Mouse (Mus musculus) natural killer cell, adult 2 months (primary cell): ENCODE measurements around the gene Cask.
A peak's percentile ranks its signal among the peaks of the same experiment; 100 is the strongest.
"Not testable (repeated sequence)": the region's sequence is repeated elsewhere in the genome, so short reads cannot be mapped to it uniquely, and the experiment has no call there.

Source experiments
- DNase-seq, 2 experiments: peaks; one replicate each; pipeline ENCODE4 v3.0.0; 2022; ENCODE audit warnings: low spot score in 2 of 2

Gene Cask

GRCm38 (mm10) chrX:13851285-13851684 is at the start of gene Cask:
Gene Cask, minus strand, starts transcription at chrX:13851367.
- no peak for DNase-seq

GRCm38 (mm10) chrX:13889976-13890375 is 38.8 kb upstream of the Cask start:
- no peak for DNase-seq

- DNase-seq, result no peak
These were observed 33.2 kb upstream of the Cask start for GRCm38 (mm10) chrX:13884348-13884747.

GRCm38 (mm10) chrX:13881969-13882368 is 30.8 kb upstream of the Cask start:
- DNase-seq, result no peak

GRCm38 (mm10) chrX:13860145-13860544 is 9.0 kb upstream of the Cask start:
- no peak for DNase-seq

GRCm38 (mm10) chrX:13859051-13859450 is 7.9 kb upstream of the Cask start:
- DNase-seq, result no peak

GRCm38 (mm10) chrX:13848473-13848872 is 2.7 kb downstream of the Cask start:
- no peak for DNase-seq

GRCm38 (mm10) chrX:13847502-13847851 is 3.7 kb downstream of the Cask start:
- DNase-seq, result no peak

GRCm38 (mm10) chrX:13846653-13847501 is 4.3 kb downstream of the Cask start:
- DNase-seq, result peak; percentile 71 to 76

- DNase-seq, result peak in 1 of 2 experiments; percentile 0
These were observed 5.1 kb downstream of the Cask start for GRCm38 (mm10) chrX:13845858-13846652.

- peak in 1 of 2 experiments; percentile 1 for DNase-seq
These were observed 5.9 kb downstream of the Cask start for GRCm38 (mm10) chrX:13845141-13845857.

- DNase-seq, result no peak
These were observed 28.4 kb downstream of the Cask start for GRCm38 (mm10) chrX:13822792-13823191.

- no peak for DNase-seq
These were observed 52.4 kb downstream of the Cask start for GRCm38 (mm10) chrX:13798754-13799153.

- DNase-seq, result no peak
These were observed 85.5 kb downstream of the Cask start for GRCm38 (mm10) chrX:13765672-13766071.

GRCm38 (mm10) chrX:13765024-13765423 is 86.1 kb downstream of the Cask start:
- DNase-seq, result no peak

GRCm38 (mm10) chrX:13757279-13758005 is 93.7 kb downstream of the Cask start:
- DNase-seq, result no peak

- no peak for DNase-seq
These were observed 110.1 kb downstream of the Cask start for GRCm38 (mm10) chrX:13741110-13741509.

GRCm38 (mm10) chrX:13730785-13731184 is 120.4 kb downstream of the Cask start:
- DNase-seq, result not testable (repeated sequence)

GRCm38 (mm10) chrX:13729835-13730480 is 121.2 kb downstream of the Cask start:
- no peak for DNase-seq

- no peak for DNase-seq
These were observed 125.4 kb downstream of the Cask start for GRCm38 (mm10) chrX:13725573-13726403.
